Mouse (Mus musculus): Measurements from ENCODE around the gene Knop1.
A peak's percentile ranks its signal among the peaks of the same experiment; 100 is the strongest.

Knop1 gene

GRCm38 (mm10) chr7:118855877-118856304, at the start of gene Knop1:
TSS of gene Knop1 (minus strand) at chr7:118856254.
- no peak for DNase-seq (ENCODE audit: low spot score in 2 of 2)

GRCm38 (mm10) chr7:118904530-118904929, 48.5 kb upstream of the Knop1 start:
- DNase-seq (ENCODE audit: low spot score in 2 of 2) = no peak

GRCm38 (mm10) chr7:118903879-118904278, 47.8 kb upstream of the Knop1 start:
- no peak for DNase-seq (ENCODE audit: low spot score in 2 of 2)

DNA sequence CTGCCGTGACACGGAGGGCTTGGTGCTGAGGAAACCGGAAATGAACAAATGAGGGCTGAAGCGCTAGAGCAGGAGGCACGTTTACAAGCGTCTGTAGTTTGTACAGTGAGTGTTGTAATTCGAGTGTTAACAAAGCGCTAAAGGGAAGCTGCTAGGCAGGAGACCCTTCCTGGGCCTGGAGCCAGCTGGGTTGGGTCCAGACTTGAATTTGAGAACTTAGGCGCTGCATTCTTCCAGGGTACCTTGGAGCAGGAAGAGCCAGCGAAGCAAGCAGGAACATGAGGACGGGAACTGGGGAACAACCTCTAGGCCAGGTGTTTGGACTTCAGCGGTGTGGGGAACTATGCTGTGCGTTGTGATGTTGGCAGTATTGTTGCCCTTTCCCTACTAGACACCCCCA, 46.9 kb upstream of the Knop1 start:
- DNase-seq (ENCODE audit: low spot score in 2 of 2) = peak; percentile 38 to 46

DNA sequence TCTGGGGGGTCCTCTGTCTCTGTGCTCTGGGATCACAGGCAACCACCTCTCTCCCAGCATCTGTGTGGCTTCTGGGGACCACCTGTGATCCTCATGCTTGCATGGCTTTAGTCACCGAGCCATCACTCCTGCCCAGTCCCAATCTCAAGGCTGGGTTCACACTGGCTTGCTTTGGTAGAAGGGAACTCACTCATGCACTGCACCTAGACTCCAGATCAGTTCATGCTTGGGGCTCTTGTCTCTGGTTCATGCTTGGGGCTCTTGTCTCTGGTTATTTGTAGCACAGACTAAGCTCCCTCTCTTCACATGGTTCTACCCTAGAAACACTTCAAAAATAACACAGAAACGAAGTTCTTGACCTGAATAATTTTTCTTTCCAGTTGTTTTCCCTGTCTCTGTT, 44.0 kb upstream of the Knop1 start:
- no peak for DNase-seq (ENCODE audit: low spot score in 2 of 2)

DNA sequence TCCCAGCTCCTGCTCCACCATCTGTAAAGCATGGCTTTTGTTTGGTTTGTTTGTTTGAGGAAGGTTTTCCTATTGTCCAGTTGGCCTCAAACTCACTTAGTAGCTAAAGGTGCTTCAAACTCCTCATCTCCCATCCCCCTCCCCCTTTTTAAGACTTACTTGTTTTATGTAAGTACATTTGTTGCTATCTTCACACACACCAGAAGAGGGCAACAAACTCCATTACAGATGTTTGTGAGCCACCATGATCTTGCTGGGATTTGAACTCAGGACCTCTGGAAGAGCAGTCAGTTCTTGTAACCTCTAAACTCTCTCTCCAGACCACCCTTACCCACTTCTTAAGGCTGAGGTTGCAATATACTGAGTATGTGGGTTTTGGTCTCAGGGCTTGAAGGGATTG, 42.0 kb upstream of the Knop1 start:
- DNase-seq (ENCODE audit: low spot score in 2 of 2) = no peak

- DNase-seq (ENCODE audit: low spot score in 2 of 2) = no peak
Observed at GRCm38 (mm10) chr7:118895469-118896450, 39.7 kb upstream of the Knop1 start.

DNA sequence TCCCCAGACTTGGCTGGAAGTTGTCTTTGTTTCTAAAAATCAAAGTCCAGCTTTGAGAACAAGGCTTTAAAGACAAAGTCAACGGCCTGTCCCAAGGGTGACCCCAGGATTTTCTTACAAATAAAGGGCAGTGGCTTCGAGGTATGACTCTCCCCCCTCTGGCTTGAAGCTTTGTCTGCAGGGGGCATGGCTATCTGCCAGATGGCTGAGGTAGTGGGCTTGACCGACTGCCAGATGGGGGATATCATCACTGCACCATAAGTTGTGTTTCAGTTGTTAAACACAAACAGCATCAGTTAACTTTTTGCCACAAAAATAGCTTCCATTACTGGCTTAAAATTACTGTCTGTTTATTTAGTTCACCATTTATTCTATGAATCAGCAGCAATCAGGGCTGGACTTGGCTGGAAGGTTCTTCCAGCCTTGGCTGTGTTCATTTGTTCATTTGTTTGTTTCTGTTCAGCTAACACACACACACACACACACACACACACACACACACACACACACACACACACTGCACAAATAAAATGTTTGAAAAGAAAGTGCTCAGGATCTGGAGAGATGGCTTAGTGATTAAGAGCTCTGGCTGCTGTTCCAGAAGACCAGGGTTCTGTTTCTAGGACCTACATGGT, 33.1 kb upstream of the Knop1 start:
- no peak for DNase-seq (ENCODE audit: low spot score in 2 of 2)

- no peak for DNase-seq (ENCODE audit: low spot score in 2 of 2)
Observed at GRCm38 (mm10) chr7:118887303-118888055, 31.4 kb upstream of the Knop1 start.

- no peak for DNase-seq (ENCODE audit: low spot score in 2 of 2)
Observed at GRCm38 (mm10) chr7:118884969-118885368, 28.9 kb upstream of the Knop1 start.

GRCm38 (mm10) chr7:118883957-118884356, 27.9 kb upstream of the Knop1 start:
- DNase-seq (ENCODE audit: low spot score in 2 of 2) = no peak

GRCm38 (mm10) chr7:118879466-118880029, 23.5 kb upstream of the Knop1 start:
- DNase-seq (ENCODE audit: low spot score in 2 of 2) = no peak

DNA sequence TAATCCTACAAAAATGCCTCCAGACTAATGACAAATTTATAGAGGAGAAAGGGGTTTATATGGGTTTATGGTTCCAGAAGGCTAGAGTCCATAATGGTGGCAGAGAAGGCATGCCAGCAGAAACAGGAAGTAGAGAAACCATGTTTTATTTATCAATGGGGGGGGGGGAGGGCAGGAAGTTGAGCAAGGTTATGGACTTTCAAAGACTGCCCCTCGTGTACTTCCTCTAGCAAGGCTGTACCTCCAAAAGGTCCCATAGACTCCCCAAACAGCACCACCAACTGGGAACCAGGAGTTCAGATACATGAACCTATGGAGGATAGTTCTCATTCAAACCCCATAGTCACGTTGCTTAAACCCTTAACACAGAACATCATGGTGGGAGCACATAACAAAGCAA, 9.3 kb upstream of the Knop1 start:
- DNase-seq (ENCODE audit: low spot score in 2 of 2) = no peak

DNA sequence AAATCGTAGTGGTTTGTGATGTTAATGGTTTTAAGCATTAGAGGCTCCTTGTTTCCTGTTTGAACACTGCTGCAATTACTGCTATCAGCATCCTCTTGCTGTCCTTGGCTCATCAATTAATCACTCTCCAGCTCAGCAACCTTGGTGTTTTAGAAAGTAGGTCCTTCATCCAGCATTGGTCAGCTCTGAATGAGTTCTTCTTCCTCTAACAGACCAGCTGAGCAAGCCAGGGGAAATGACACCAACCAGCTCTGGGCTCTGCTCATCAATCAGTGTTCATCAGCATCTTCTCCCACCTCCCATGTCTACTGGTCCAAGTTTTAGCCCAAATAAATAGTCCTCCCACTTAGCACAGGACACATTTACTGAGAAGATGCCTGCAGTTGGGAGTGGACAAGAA, 2.6 kb upstream of the Knop1 start:
- DNase-seq (ENCODE audit: low spot score in 2 of 2) = no peak

DNA sequence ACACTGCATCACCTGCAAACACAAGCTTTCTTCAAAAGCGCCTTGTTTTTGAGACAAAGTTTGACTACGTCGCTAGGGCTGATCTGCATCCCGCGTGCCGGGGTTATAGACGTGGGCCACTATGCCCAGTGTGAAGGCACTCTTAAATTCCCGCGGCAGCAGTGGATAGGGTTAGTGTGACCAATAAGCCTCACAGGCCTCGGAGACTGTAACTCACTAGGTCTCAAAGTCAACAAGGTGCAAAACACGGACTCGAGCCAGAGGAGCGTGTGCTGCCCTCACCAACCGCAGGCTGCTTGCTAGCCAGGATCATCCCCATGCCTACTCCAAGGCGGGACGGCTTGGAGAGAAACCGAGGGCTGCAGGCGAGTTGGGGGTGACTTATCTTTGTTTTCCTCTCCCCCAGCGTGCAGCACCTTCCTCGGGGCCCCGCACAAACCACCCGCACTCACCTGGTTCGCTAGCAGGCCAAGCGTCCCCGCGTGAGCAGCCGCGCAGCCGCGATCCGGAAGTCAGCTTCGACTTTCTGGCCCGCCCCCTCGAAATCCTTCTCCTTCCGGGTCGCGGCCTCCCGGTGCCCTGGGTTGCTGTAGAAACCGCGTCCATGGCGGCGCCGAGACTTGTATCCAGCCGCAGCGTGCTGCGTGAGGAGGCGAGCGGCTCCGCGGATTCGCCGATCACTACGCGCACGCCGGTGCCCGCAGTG, 730 bp downstream of the Knop1 start, which contains the start of gene Iqck:
Iqck (plus strand) TSS at position 582 of the 706 bp plus-strand sequence.
- DNase-seq (ENCODE audit: low spot score in 2 of 2) = peak; percentile 87 to 92

DNA sequence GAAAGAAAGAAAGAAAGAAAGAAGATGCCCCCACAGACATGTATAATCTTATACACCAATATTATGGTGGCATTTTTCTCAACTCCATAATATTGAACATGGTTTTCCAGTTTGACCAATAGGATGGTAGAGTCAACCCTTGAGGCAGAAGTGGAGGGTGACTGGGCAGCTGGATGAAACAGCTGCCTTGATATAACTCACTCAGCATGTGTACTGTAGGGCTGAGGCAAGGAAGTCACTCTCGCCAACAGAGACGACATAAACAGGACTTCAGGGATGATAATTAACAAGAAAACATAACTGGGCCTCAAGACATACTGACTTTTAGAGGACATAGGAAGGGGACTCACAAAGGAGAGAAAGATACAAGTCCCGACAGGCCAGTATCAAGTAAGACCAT, 1.4 kb downstream of the Knop1 start:
- no peak for DNase-seq (ENCODE audit: low spot score in 2 of 2)

- no peak for DNase-seq (ENCODE audit: low spot score in 2 of 2)
Observed at GRCm38 (mm10) chr7:118852611-118853010, 3.4 kb downstream of the Knop1 start.

DNA sequence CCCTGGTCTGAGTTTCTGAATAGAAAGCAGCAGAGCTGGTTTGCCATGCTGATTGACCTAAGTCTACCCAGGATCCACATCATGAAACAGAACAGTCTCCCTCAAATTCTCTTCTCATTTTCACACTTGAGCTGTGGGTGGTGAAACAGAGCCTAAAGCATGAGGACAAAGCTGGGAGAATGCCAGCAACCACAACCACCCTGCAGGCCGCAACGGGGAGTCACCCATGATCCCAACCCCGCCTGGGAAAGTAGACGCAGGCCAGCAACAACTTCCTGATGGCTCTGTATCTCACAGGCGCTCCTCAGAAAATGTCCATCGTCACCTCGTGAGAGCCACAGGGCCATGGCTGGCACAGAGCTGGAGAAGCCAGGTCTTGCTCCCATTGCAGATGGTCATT, 4.5 kb downstream of the Knop1 start:
- DNase-seq (ENCODE audit: low spot score in 2 of 2) = no peak

GRCm38 (mm10) chr7:118850676-118851290, 5.3 kb downstream of the Knop1 start:
- no peak for DNase-seq (ENCODE audit: low spot score in 2 of 2)

DNA sequence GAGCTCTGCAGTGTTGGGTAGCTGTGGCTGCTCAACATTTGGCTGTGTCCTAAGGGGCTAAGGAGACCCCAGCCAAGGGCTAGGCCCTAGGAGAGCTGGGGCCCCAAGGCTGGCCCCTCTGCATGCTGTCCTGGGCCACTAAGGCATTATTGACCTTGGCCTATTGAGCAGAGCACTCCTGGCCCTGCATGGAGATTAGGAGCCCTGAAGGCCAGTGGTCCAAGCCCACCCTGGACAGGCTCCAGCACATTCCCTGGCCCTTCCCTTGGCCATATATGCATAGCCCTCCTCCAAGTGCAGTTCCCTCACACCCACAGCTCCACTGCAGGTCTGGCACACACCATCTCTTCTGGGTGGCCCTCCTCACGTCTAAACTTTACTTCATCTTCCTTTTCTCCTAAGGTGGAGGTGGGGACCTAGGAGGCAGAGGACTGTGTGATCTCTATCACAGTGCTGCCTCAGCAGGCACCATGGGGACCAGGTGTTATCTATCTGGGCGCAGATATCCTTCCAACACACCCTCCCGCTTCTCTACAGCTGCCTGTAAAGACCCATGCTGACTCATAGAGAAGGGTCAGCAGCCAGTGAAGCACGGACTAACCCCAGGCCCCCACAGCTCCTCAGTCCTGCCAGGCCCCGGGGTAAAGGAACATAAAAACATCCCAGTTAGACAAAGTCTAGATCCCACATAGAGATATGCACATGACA, 6.4 kb downstream of the Knop1 start:
- DNase-seq (ENCODE audit: low spot score in 2 of 2) = no peak
